Mouse (Mus musculus): ENCODE measurements at regions not wholly inside any gene's neighbourhood (a gene's known extent, or its start where the extent isn't known, plus 50 kb on each side); places are given as distances from the start of the nearest gene placed in this dataset.

DNA sequence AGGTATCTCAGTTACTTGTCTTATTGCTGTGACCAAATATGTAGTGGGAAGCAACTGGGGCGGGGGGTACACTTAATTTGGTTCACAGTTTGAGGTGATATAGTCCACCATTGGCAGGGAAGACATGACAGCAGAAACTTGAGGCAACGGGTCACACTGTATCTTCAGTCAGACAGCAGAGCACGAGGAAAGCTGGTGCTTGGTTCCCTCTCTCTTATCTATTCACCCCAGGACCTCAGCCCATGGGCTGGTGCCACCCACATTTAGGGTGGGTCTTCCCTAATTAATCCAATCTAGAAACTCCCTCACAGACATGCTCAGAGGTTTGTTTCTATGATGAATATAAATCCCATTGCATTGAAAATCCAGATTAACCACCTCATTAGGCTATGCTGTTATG, 56.5 kb downstream of the Otud1 start:
- DNase-seq: no peak

DNA sequence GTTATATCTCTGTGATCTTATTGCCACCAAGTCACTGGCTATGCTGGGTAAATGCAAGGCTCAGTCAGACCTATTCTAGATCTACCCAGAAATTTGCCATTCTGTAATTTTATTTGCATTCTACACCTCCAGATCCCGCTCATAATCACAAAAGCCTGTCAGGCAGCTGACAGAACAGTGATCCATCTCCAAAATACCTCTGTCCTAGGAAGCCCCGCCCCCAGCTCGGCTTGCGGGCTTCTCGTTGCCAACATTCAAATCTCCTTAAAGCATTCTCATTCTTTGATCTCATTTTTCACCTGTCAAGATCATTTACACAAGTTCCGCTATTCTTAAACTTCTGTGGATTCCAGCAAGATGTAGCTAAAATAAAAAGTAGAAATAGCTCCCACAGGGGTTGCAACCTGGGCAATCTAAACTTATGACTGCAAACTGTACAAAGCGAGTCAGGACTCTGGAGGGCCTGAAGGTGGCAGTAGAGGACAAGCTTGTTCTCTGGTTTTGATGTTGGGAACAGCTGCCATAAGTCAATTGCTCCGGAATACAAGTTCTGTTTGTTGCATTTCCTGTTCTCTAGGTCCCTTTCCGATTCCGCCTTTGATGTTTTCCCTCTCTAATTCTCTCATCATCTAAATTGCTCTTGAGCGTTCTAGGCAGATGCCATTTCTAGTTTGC, 58.1 kb downstream of the Otud1 start:
- DNase-seq: peak; percentile 83

GRCm38 (mm10) chr2:19716388-19716787, 58.8 kb downstream of the Otud1 start:
- DNase-seq: no peak

DNA sequence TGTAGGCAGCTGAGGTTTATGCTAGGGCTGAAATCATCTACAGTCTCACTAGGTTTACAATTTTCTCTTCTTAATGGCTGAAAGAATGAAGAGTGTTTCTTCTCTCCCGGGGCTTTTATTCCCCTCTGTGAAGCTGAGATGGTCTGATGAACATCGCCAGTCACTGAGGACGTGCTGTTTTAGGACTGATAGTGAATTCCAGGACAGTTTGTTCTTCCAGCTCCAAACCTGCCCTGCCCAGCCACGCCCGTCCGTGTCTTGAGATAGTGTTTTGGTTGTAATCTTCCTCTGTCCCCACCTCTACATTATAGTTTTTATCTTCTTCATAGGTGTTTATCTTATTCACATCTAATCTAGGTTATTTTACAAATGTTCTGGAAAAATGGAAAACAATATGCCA, 68.5 kb downstream of the Otud1 start:
- no peak for DNase-seq

- DNase-seq: peak; percentile 53
These were observed 69.4 kb downstream of the Otud1 start for GRCm38 (mm10) chr2:19726904-19727303.

GRCm38 (mm10) chr2:19732922-19733859, 75.6 kb downstream of the Otud1 start:
- peak; percentile 13 for DNase-seq

GRCm38 (mm10) chr2:19734164-19734870, 76.8 kb downstream of the Otud1 start:
- DNase-seq: peak; percentile 12

DNA sequence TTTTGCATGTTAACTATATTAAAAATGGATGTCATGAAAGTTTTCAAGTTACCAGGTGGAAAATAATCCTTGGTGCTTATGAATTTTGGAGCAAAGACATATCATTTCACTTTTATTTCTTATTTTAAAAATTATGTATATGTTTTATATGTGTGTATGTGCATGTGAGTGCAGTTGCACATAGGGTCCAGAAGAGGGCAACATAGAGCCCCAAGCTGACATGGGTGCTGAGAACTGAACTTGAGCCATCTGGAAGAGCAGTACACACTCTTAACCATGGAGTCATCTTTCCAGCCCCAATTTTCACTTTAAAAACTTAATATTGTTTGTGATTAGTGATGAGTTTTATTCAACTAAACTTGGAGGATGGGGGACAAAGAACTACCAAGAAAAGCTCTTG, 84.0 kb downstream of the Otud1 start:
- no peak for DNase-seq

- DNase-seq: no peak
These were observed 85.9 kb downstream of the Otud1 start for GRCm38 (mm10) chr2:19743467-19743866.

DNA sequence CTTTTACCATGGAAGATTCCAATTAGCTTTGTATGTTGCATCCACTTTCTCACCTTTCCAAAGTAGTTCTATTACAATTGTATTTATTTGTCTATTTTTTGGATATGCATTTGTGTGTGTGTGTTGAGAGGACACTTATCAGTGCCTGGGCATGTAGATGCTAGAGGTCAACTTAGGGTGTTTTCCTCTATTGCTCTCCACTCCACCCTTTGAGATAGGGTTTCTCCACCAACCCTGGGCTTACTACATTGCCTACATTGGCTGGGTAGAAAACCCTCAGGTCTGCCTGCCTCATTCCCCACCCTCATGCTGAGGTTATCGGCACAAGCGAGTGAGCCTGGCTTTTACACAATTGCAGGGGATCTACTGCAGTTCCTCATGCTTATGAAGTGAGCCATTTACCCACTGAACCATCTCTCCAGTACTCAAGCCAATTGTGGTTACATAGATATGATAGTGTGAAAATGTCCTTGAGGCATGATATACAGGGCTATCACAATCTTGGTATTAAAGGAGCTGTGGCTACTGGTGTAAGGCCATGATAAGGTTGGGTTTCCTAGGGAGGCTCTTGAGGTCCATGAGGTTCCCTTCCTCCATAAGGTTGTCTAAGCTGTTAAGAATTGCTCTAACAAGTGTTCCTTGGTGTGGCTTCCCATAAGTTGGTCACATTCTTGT, 87.6 kb downstream of the Otud1 start:
- DNase-seq: no peak

DNA sequence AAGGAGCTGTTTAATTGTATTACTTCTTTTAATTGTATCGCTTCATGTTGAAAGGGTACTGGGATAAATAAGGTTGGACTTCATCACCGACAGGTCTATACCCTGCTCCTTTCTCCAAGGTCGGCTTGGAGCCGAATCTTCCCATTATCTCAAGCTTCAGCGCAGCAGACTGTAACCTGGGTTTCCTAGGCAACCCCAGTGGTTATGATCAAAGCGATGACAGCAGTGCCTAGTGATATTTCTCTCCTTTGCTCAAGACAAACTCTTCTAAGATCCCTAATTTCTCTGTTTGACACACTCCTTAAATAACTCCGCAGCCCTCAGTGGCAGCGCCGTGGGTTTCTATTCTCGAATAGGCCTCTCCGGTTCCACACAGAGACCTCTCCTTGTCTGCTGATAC, 95.2 kb downstream of the Otud1 start:
- no peak for DNase-seq

GRCm38 (mm10) chr2:19753479-19753878, 95.9 kb downstream of the Otud1 start:
- no peak for DNase-seq

GRCm38 (mm10) chr2:19757910-19758309, 100.4 kb downstream of the Otud1 start:
- DNase-seq: no peak

GRCm38 (mm10) chr2:19759169-19759568, 101.6 kb downstream of the Otud1 start:
- peak; percentile 25 for DNase-seq

- DNase-seq: no peak
These were observed 102.0 kb downstream of the Otud1 start for GRCm38 (mm10) chr2:19759577-19759976.

DNA sequence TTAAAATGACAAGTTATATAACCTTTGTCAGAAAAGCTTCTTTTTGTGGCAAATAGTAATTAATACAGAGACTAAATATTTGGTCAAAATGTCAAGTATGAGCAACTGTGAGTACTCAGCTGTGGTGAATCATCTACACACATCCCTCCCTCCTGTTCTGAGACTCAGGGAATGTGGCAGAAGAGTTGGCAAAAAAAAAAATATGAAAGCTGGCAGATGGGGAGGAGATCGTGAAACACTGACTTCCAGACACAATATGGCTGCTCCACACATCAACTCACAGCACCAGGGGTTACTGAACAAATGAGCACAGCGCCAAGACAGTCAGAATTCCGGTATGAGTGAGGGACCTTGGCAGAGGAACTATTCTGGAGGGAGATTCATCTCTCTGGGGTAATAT, 105.4 kb downstream of the Otud1 start:
- DNase-seq: no peak

GRCm38 (mm10) chr2:19784913-19785312, 124.7 kb upstream of the Etl4 start:
- DNase-seq: no peak

- DNase-seq: no peak
These were observed 123.8 kb upstream of the Etl4 start for GRCm38 (mm10) chr2:19785663-19786260.

GRCm38 (mm10) chr2:19792177-19792576, 117.4 kb upstream of the Etl4 start:
- no peak for DNase-seq

DNA sequence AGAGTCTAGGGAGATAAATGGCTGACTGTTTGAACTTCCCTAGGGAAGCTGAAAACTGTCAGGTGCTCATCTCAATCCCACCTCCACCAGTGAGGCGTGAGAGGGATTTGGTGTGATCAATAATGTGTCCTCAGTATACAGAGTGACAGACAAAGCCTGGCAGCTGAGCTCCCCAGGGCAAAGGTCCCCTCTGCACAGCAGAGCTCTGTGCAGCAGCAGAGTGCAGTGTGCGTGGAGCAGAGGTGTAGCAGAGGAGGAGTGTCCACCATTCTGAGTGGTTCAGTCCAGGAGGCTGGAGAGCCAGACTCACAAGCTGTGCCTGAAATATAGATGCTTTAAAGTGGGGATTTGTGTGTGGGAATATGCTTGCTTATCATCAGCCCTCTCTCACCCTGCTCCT, 112.8 kb upstream of the Etl4 start:
- DNase-seq: no peak

Data from kidney, postnatal 10 days (tissue).